Mouse (Mus musculus): ENCODE results near the gene Ikzf5.
A peak's percentile ranks its signal among the peaks of the same experiment; 100 is the strongest.
"Not testable (repeated sequence)": the region's sequence is repeated elsewhere in the genome, so short reads cannot be mapped to it uniquely, and the experiment has no call there.

The Ikzf5 gene

GRCm38 (mm10) chr7:131410416-131411058, at the start of gene Ikzf5, which contains the start of gene Acadsb:
Gene Ikzf5, minus strand, starts transcription at chr7:131410521.
Gene Acadsb, plus strand, starts transcription at chr7:131410601.
- peak; percentile 99 for DNase-seq (ENCODE audit: low spot score in 2 of 2)

- no peak for DNase-seq (ENCODE audit: low spot score in 2 of 2)
These were observed 46.4 kb upstream of the Ikzf5 start for GRCm38 (mm10) chr7:131456714-131457113.

- no peak for DNase-seq (ENCODE audit: low spot score in 2 of 2)
These were observed 26.7 kb upstream of the Ikzf5 start for GRCm38 (mm10) chr7:131437051-131437450.

DNA sequence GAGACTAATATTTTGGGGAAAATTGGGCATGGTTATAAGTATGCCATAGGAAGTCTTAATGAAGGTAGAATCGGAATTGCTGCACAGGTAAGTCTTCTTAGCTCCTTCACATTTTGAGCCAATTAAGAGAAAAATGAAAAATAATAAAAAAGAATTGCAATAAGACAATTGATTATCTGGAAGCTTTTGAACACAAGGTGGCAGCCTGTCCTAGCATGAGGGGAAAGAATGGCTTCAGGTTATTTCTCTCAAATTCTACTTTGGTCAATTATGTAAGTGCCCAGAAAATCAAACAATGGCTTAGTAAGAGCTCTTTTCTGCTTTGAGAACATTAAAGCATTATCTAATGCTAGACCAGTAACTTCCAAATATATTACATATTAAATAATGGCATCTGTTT, 24.0 kb upstream of the Ikzf5 start:
- DNase-seq (ENCODE audit: low spot score in 2 of 2) = no peak

- DNase-seq (ENCODE audit: low spot score in 2 of 2) = no peak
These were observed 21.9 kb upstream of the Ikzf5 start for GRCm38 (mm10) chr7:131432244-131432643.

- DNase-seq (ENCODE audit: low spot score in 2 of 2) = no peak
These were observed 17.0 kb upstream of the Ikzf5 start for GRCm38 (mm10) chr7:131427331-131427730.

DNA sequence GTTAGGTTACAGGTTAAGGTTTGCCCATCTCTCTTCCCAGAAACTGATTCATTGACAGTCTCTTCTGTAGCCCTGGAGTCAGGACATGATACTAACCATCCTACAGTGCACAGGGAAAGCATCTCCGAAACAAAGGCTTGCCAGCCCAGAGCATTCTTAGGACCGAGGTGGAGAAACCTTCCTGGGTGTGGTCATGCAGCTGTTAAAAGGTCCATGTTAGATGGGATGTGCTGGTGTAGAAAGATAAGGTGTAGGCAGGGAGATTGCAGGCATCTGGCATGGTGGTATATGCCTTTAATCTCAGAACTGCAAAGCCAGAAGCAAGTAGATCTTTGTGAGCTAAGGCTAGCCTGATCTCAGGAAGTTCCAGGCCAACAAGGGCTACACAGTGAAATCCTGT, 14.6 kb upstream of the Ikzf5 start:
- DNase-seq (ENCODE audit: low spot score in 2 of 2) = no peak

DNA sequence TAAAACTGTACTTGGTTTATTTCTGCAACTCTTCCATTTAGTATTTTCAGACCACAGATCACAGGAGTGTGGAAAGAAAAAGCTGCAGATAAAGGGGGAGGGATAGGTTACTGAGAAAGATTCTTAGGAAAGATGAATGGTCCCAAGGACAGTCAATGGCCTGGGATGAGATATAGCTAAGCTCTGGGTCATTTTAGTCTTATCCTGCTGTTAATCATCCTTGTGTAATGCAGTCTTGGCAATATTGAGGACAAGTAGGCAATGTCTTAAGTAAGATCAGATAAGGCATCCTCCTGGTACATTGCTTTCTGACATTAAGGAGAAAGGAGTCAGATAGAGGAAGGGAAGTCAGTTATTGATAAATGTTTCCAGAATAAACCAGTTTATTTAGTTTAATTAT, 7.3 kb upstream of the Ikzf5 start:
- DNase-seq (ENCODE audit: low spot score in 2 of 2) = no peak

- not testable (repeated sequence) for DNase-seq (ENCODE audit: low spot score in 2 of 2)
These were observed 6.4 kb upstream of the Ikzf5 start for GRCm38 (mm10) chr7:131416742-131417141.

DNA sequence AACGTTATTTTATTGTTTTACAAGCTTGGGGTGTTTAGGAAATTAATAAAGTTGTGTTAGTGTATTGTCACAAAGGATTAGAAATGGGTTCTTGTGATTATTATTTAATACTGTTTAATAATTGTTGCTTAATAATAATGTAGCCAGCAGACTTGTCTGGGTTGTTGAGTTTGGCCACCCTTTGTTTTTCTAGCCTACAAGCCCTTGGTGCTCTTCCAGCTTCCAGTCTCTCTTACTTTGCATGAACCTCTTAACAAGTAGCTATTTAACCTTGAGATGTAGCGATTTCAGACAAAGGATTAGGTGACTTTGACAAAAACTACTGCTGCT, 1.6 kb upstream of the Ikzf5 start:
- no peak for DNase-seq (ENCODE audit: low spot score in 2 of 2)

DNA sequence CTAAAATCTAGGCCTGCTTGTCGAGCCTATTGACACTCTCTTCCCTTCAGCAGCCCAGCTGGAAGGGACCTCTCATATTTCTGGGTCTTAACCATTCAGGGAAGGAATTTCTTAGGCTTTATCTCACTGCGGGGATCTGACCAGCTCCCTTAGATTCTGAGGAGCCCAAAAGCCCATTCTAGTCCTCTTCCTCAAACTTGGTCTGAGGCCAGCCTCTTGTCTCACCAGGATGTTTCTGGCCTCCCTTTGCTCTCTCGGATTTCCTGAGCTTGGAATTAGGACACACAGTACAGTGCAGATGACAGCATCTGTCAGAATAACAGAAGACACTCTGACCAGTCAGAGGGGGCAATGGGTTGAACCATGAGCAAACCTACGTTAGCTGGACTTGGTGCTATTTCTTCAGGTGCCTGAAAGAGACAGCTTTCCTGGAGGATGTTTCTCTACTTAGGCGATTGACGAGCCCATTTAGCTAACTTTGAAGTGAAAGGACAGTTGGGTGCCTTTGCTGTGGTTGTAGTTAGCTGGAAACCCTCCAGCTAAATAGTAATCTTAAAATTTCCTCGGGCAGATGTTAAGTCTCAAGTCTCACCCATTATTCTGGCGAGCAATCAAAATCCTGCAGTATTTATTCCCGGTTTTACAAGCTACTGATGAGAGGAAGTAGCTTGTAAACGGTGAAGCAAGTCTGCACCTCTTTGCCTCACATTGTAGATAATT, 1.1 kb upstream of the Ikzf5 start:
- no peak for DNase-seq (ENCODE audit: low spot score in 2 of 2)

GRCm38 (mm10) chr7:131409988-131410385, 334 bp downstream of the Ikzf5 start:
- no peak for DNase-seq (ENCODE audit: low spot score in 2 of 2)

GRCm38 (mm10) chr7:131409321-131409987, 867 bp downstream of the Ikzf5 start:
- no peak for DNase-seq (ENCODE audit: low spot score in 2 of 2)

DNA sequence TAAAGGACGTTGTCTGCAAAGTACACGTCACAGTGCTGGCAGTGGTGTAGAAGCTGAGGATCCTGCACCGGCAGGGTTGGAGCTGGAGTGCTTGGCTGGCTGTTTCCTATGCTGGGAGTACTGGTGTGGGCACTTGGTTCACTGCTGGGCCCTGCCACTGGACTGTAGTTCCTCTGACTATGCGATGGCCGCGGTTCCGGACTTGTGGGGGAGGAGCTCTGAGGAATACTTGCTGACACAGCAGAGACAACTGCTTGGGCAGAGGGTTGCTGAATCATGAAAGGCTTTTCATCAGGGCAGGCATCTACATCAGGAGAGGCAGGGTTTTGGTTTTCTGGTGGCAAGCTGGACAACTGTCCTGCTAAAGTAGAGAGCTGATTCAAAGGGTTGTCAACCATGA, 18.6 kb downstream of the Ikzf5 start:
- not testable (repeated sequence) for DNase-seq (ENCODE audit: low spot score in 2 of 2)

DNA sequence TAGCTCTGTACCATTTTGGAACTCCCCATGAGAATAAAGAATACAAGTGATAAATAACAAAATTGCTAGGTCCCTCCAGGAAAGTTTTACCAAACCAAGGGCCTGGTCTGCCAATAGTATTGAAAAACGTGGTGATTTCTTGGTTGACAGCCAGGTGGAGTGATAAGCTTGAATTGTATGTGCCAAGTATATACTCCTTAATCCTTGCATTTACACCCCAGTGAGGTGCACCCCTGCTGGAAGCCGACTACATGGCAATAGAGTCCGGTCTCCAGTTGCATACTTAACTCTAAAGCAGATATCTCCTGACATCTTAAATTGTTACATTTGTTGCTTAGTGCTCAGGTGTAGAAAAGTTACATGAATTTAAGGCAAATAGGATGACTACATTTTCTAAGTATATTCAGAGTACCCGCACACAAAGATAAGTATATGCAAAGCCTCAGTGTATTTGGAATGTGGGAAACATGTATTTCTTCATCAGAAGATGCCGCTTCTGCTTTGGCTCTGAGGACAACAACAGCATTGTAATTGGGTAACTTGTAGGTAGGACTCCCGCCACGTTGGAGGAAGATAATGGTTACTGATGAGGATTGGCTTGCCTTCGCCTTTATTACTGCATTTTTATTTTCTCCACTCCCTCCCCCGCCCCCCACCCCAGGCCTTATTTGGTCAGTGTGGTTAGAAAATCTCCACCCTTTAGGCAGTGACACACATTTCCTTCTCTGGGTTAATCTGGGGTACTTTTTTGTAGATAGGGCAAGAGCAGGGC, 38.3 kb downstream of the Ikzf5 start:
- DNase-seq (ENCODE audit: low spot score in 2 of 2) = no peak

DNA sequence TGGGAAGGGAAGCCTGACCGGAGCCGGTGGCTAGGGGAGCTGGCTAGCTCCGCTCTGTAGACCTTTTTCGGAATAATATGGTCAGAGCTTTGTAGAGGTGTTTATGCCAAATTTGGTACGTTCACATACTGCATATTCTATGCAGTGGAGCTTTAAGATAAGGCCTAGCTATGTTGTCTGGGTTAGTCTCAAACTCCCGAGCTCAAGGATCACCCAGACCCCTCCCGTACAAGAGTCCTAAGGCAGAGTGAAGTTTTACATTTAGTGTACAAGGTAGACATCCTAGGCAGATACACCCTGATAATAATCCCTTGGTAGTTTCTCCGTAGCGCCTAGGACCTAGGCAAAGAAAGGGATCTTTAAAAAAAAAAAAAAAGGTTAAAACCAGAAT, 38.9 kb downstream of the Ikzf5 start:
- DNase-seq (ENCODE audit: low spot score in 2 of 2) = no peak

GRCm38 (mm10) chr7:131370648-131371469, 39.5 kb downstream of the Ikzf5 start, which contains the start of gene Pstk:
Gene Pstk, plus strand, starts transcription at chr7:131371141.
- peak; percentile 87 to 88 for DNase-seq (ENCODE audit: low spot score in 2 of 2)

GRCm38 (mm10) chr7:131364131-131364530, 46.2 kb downstream of the Ikzf5 start:
- no peak for DNase-seq (ENCODE audit: low spot score in 2 of 2)

- peak; percentile 82 to 88 for DNase-seq (ENCODE audit: low spot score in 2 of 2)
These were observed 47.6 kb downstream of the Ikzf5 start, which contains the start of gene 2310057M21Rik for GRCm38 (mm10) chr7:131362615-131363300. Gene 2310057M21Rik, minus strand, starts transcription at chr7:131362759.

- no peak for DNase-seq (ENCODE audit: low spot score in 2 of 2)
These were observed 48.1 kb downstream of the Ikzf5 start for GRCm38 (mm10) chr7:131362269-131362614.

DNA sequence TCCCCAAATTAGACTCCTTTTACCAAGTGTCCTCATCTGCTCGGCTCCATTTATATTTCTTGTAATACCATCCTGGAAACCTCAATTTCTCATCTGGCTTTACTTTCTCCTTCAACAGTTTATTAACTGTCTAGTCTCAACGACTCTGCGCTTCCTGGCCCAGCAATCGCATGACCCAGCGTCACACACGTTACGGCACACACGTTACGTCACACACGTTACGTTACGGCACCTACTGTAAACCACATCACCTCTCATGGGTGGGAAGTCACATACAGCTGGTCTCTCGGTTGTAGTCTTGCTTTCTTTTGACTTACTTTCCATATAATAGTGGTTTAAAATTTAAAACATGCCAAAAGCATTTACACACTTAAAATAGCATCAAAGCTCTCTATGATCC, 54.2 kb downstream of the Ikzf5 start:
- no peak for DNase-seq (ENCODE audit: low spot score in 2 of 2)
